Mouse (Mus musculus) C2C12 (cell line): ENCODE results near the gene Arhgap23.

Experiments
- CTCF ChIP-seq: IDR thresholded peaks from one replicate; pipeline ENCODE4 v1.5.1; 2011; ENCODE audit not compliant: control insufficient read depth, insufficient read depth, insufficient read length
- MAX ChIP-seq: IDR thresholded peaks from one replicate; pipeline ENCODE4 v1.6.1; 2011; ENCODE audit warnings: mild to moderate bottlenecking, control low read depth
- USF1 ChIP-seq: IDR thresholded peaks from one replicate; pipeline ENCODE4 v1.6.1; 2011; ENCODE audit warnings: low read depth, mild to moderate bottlenecking, control low read depth, moderate library complexity

- TF ChIP-seq CTCF = no peak
- no peak for TF ChIP-seq MAX
- TF ChIP-seq USF1 = no peak
These were observed 124.3 kb downstream of the Arhgap23 start for GRCm38 (mm10) chr11:97539622-97540021.
